Mouse (Mus musculus) cerebellum, postnatal 25 days (tissue): ENCODE data around the gene Arhgef19.

Experiments used
- DNase-seq, 2 experiments: peaks; one replicate each; pipeline ENCODE4 v3.0.0; 2021; ENCODE audit warnings: mixed read lengths in 2 of 2

The Arhgef19 gene

DNA sequence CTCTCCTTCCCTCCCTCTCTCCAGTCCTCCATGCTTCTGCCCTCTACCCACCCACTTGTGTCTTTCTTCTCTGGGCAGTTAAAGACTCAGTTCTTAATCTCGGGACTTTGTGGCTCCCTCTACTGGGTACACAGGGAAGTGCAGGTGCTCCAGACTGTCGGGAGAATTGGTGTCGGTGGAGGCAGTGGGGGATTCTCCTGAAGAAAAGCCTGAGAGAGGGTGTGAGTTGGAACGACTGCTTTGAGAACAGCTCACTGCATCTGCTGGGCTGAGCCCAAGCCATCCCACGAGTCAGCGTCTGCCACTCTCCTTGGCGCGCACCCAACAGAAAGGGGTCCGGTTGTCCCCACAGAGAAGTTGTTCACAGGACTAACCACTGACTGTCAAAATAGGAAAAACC lies 28.5 kb downstream of the Arhgef19 start:
- DNase-seq, result peak; percentile 55 to 71

DNA sequence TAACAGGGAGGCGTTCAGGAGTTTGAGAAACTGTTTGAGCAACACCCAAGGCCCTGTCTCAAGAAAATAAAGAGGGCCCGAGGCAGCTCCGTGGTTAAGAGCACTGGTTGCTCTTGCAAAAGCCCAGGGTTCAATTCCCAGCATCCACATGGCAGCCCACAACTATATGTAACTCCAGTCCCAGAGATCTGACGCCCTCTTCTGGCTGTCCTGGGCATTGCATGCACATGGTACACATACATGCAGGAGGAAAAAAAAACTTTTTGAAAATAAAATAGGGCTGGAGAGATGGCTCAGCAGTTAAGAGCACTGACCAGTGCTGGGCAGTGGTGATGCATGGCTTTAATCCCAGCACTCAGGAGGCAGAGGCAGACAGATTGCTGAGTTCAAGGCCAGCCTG lies 29.1 kb downstream of the Arhgef19 start:
- DNase-seq, result no peak

DNA sequence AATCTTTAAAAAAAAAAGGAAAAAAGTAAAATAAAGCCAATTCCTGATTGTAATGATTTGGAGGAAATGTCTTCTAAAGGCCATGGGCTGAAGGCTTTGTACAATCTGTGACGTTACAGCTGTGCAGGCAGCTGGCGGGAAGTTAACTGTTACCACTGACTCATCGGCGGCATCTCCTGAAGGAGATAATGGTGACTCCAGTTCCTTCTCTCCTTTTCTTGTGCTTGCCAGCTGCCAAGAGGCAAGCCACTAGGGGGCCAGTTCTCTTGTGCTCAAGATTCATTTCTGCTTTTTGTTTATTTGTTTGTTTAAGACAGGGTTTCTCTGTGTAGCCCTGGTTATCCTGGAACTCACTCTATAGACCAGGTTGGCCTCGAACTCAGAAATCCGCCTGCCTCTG lies 29.8 kb downstream of the Arhgef19 start:
- DNase-seq, result no peak

DNA sequence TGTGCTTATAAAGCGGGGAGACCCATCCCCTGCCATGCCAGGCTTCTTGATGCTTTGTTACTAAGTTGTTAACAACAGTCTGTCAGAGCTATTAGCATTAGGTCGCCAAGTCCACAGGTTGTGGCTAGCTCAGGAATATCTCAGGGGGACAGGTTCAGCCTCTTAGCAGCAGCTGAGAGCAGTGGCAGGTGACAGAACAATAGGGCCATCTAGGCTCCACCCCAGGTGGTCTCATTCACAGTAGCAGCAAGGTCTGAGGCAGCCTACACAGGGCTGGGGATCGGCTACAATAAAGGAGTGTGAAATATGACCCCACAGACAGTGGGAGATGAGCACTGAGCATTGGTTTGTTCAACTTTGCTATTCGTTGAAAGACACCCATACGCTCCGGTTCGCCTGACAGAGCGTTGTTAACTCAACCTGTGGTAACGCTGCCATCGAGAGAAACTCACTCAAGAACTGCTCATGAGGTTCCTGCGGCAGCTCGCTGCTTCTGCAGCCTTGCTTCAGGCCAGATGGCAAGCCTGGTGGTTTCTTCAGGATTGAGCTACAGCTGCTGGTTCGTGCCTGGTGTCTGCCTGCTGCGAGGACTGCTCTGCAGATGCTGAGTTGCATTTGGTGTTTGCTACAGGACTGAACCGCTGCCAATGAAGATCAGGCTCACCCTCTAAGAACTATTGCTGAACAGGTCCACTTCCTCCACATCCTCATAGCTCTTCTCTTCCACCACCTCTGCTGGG lies 31.1 kb downstream of the Arhgef19 start:
- DNase-seq, result no peak

DNA sequence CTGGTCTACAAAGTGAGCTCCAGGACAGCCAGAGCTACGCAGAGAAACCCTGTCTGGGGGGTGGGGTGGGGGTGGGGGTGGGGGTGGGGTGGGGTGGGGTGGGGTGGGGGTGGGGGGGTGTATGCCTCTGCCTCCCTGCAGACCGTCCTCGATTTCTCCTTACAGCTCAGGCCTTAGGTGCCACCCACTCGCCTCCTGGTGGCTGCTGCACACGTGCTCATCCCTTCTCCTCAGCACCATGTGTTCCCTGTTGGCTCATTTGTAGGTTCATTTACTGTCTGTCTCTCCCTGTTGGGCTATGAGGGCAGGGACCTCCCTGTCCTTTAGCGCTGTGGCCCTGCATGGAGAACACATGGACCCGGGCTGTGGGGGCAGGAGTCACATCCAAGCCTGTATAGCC lies 31.9 kb downstream of the Arhgef19 start:
- no peak for DNase-seq

DNA sequence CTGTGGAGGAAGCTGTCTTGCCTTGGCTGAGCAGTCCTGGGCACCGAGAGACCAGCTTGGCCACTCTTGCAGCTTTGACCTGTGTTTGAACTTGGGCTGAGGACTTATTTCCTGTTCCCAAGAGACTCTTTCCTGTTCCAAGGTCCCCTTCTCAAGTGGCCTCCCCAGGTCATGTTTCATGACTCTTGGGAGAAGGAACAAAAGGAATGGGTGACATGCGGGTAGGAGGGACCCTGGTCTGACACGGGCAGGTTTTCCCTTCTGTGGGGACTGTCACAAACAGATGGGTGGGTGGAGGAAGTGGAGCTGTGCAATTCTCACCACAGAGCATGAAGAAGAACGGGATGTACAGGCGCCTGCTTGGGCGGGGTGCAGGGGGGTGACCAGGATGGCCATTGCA lies 32.4 kb downstream of the Arhgef19 start:
- DNase-seq, result no peak

DNA sequence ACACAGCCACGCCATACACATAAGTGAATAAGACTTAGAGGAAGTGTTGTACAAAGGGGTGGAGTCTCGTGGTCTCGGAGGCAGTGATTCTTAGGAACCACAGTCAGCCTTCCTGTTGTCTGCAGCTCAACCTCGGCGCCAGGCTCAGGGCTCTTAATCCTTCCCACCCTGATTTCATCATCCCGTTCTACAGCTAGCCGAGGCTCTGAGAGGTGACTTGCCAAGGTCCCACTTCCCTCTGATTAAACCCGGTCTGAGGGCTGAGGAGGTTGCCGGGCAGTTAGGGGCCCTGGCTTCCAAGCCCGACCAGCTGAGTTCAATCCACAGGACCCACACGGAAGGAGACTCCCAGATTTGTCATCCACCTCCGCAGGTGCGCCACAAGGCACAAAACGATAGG lies 33.6 kb downstream of the Arhgef19 start:
- peak in 1 of 2 experiments; percentile 29 for DNase-seq

DNA sequence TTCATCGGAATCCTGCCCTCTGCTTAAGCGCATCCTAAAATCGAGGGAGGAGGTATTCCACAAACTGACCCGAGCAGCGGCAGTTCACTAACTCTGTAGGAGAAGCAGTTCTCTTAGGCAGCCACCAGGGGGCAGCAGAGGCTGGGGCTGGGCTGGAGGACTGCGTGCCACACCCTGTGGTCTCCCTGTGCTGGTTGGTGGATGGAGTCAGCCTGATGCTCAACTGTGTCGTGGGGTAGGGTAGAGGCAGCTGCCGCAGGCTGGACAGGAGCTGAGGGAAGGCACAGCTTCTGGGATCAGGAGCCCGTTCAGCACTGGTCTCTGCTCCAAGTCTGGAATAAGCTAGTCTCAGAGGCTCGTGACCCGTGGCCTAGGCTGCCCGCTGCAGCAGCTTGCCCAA lies 34.0 kb downstream of the Arhgef19 start:
- peak; percentile 88 to 93 for DNase-seq

DNA sequence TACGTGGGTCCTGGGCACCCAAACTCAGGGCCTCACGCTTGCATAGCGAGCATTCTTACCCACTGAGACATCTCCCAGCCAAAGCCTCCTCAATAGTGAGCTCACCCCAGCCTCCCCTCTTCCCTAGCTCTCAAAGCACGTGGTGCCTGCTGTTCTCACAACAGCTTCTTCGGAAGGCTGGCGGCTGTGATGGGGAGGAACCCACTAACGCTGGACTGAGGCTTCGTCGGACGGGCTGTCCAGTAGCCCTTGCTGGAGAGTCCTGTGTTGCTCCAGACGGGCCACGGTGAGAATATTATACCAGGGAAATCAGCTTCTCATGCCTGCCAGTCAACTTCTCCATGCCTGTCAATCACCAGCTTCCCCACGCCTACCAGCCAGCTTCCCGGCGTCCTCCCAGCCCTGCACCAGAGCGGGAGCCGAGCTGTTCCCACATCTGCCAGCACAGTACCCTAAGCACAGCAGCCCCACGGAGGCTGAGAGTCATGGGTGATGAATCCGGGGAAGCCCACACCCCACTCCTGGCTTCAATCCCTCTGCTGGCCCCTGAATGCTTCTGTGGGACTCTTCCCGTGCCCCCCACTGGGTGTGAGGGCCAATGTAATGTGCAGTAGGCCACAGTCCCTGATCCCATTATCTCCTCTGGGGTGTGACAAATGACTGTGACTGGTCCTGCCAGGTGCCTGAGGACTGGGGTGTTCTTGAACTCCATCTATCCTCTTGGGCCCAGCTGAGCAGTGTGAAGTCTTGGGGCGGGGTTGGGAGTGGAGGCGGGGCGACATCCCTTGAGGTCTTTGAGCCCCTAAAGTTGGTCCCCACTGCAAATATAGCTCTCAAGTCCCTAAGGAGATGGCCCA lies 35.4 kb downstream of the Arhgef19 start:
- DNase-seq, result no peak

DNA sequence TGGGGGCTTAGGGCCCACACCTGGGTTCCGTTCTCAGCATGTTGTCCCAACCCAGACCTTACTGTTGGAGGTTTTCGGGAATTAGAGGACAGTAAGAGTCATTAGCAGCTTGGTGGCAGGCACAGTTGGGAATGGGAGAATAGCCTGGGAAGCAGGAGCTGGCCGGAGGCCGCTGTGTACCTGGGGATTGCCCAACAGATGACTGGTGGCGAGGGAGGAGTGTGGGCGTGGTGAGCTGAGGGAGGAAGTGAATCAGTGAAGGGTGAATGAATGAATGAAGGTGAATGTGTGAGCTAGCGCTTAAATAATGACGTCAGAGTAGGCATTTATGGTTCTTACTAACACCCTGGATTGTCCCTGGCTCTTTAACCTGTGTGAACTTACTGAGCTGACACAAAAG lies 37.9 kb downstream of the Arhgef19 start:
- DNase-seq, result no peak

DNA sequence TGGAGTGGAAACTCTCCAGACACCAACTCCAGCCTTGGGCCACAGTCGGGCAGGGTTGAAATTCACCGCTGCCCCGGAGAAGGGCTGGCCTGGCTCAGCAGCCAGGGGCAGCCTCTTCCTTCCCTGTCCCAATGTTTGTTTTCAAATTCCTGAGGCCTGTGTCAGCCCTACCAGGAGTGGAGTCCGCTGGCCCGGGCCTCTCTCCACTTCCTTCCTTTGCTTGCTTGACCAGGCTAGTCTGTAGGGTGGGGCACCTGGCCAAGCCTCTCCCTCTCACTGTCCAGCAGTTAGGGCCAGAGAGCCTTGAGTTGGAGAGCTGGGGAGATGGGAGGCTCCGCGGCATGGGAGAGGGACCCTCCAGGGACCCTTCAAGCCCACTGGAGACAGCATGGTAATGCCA lies 38.9 kb downstream of the Arhgef19 start:
- no peak for DNase-seq

DNA sequence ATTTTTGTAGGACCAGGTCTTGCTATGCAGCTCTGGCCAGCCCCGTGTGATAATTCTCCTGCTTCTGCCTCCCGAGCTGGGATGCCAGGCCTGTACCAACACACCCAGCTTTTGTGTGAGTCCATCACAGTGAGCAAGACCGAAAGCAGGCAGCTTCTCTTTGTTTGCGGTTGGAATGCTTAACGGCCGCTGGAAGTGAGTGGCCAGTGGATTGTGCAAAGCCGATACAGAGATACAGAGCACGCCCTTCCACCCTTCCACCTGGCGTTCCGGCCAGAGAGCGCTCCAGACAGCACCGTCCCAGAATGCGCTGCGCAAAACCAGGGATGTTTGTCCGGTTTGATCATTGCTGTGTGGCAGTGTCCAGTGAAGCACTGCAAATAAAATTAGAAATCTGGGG lies 40.0 kb downstream of the Arhgef19 start:
- no peak for DNase-seq

DNA sequence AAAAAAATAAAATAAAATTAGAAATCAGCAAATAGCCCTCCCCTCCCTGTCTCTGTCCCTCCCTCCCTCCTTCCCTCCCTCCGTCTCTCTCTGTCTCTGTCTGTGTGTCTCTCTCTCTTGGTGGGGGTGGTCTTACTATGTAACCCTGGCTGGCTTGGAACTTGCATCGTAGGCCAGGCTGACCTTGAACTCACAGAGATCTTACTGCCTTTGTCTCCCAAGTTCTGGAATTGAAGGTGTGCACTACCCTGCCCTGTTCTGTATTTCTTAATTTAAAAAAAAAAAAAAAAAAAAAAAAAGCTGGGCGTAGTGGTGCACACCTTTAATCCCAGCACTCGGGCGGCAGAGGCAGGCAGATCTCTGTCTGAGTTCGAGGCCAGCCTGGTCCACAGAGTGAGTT lies 40.5 kb downstream of the Arhgef19 start:
- DNase-seq, result no peak

DNA sequence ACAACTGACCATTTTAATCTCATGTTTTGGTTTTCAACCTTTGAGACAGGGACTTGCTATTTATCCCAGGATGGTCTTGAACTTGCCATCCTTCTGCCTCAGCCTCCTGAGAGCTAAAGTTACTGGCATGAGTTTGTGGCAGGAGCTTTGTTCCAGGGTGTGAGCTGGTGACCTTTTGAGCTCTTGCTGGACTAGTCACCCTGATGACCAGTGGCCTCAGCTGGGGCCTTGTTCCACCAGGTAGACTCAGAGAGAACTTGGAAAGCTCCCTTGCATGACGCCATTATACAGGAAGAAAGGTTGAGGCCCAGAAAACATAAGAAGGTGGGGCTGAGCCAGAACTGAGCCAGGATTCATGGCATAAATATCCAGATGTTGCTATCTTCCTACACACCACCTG lies 41.2 kb downstream of the Arhgef19 start:
- DNase-seq, result no peak

DNA sequence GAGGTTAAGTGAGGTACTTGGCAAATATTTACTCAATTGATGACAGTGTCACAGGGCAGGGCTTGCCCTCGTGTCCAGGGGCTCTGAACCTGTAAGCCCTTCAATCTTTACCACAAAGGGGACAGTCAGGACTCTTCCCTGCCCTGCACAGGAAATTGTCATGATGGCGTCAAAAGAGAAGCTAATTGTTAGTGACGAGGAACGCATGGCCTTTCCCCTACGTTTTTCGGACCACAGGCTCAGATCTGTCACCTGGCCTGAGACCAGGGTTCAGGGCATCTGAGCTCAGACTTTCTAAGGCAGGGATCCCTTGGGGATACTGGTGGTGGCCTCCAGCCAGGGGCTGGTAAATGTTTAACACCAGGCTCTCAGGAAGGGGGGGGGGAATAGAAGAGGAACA lies 41.9 kb downstream of the Arhgef19 start:
- no peak for DNase-seq

DNA sequence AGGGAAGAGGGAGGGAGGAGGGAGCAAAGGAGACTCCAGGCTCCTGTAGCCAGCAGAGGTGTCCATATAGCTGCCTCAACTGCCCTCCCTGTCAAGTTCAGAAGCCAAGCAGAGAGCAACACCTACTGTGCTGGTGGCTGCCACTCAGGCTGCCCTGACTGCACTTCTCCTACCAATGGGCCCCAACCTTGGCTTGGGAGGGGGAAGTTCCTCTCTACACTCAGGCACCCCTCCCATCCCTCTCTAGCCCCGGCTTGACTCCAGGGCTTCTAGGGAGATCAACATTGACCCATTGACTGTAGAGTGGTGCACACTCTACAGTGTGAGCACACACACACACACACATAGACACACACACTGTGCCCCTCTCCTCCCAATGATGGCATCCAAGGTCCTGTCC lies 42.3 kb downstream of the Arhgef19 start:
- DNase-seq, result no peak

DNA sequence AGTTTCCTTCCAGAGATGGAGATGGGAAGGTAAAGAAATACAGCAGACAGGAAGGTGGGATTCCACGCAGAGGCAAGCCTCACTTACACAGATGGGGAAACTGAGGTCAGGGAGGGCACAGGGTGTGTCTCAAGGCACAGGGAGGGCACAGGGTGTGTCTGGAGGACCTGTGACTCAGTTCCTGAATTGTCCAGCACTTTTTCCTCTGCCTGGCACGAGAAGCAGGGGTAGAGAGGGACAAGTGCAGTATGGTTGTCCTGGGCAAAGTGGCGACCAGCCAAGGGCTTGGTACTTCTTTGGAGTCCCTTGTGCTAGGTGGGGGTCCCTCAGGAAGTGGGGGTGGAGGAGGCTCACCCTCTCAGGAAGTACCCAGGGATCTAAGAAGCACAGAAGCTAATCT lies 42.8 kb downstream of the Arhgef19 start:
- DNase-seq, result no peak

DNA sequence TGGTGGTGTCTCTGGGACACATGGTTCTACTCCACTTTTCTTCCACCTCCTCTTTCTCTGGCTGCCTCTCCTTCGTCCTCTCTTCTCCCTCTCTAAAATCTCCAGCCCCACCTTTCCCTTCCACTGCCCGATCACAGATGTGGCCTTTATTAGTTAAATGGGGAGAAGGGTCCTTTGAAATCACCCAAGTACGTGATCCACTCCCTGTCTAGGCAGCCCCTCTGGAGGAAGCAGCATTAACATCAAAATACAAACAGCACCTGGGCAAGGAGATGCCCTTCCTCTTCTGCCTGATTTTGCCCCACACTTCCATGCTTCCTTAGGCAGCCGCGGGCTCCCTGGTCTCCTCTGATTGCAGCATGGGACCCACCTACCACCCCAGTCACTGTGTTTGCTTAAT lies 43.3 kb downstream of the Arhgef19 start:
- DNase-seq, result no peak

DNA sequence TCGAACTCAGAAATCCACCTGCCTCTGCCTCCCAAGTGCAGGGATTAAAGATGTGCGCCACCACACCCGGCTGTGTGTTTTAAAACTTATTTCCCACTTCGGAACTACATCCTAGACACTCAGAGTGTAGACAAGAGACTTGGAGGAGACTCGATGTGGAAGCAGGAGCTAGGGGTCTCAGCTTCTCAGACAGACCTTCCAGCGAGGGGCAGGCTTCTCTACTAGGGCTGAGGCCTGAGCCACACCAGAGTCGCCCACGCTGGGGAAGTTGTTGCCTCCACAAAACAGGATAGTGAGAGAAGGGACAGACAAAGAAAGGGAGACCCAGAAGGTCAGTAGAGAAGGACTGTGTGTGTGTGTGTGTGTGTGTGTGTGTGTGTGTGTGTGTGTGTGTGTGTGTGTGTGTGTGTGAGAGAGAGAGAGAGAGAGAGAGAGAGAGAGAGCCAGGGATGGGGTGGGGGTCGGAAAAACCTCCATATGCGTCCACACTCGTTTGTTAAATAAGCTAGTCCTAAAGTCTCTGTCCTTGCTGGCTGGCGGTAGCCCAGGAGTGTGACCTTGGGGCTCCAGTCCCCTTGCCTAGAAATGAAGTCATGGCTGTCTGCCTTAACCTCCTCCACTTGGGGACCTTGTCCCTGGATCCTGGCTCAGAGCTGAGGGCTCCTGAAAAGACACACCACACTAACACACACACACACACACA lies 44.0 kb downstream of the Arhgef19 start:
- no peak for DNase-seq

DNA sequence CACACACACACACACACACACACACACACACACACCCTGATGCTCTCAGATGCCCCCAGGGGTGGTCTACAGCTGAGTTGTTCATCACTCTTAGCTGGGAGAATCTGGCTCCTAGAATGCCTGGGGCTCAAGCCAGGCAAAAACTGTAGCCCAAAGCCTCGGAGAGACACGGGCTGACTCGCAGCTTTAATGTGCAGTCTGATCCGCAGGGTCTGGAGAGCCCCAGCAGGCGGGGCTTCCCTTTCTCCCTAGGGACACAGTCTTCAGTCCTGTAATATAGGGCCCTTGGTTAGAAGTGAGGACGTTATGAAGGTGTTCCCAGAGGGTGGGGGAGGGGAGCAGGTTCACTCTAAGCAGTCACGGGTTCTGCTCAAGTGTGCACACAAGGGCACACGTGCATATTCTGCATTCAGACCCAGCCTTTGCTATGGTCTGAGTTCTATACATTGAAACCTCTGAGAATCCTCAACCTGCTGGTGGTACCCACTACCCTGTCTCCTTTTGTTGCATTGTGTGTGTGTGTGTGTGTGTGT lies 44.6 kb downstream of the Arhgef19 start:
- DNase-seq, result no peak

DNA sequence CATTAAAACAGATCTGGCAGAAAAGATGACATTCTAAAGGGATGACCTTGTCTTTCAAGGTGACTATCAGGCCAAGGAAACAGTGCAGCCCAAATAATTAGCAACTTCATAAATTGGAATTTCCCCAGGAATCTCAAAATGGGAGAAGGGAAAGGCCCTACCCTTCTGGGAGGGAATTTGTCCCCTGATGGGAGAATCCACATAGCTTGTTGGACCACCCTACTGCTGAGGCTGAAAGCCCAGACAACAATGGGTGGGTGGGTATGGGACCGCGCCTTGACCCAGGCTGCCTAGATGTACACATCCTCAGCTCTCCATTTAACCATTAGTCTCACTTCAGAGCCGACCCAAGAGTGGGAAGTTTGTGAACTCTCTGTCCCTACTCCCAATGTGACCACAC lies 45.2 kb downstream of the Arhgef19 start:
- no peak for DNase-seq

DNA sequence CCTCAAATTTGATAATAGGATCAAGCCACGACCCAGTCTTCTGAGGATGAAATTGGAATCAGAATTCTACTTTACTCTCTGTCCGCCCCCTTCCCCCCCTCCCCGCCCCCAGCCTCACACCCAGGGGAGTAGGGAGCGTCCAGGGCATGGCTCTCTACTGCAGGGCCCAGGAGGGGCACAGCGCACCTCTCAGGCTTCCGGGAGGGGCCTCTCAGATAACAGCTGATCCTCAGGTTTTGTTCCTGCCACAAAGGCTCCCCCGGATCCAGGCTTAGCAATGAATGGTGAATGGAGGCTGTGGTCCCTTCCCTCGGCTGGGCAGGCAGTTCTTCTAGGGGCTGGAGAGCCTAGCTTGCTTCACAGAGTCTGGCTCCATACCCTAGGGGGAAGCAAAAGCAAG lies 45.8 kb downstream of the Arhgef19 start:
- DNase-seq, result no peak

DNA sequence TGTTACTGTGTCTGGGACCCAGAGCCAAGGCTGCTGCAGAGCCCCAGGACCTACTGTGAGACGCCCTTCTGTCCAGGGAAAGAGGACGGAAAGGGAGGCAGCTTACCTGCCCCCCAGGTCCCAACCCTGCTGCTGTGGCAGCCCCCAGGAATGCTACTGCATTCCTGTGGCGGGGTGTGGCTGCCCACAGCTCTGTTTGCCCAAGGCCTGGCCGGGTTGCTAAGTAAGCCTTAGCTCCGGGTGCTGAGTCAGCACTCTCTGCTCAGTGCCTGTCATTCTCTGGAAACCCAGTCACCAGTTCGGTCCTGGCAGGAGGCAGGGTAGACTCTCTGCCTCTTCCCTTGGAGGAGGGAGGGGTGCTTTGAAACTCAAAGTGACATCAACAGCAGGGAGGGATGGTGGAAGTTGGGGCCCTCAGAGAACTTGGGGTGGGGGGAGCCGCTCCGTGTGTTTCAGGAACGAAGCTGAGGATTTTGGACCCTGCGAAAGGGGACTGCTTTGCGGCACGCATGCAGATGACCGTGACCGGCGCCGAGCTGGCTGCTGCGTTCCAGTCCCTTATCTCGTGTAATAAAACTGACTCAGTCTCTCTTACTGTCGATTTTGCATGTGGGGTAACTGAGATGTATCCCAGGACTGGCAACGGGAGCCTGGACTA lies 47.7 kb downstream of the Arhgef19 start:
- no peak for DNase-seq
